Mouse (Mus musculus): ENCODE data around the gene Gm44973. TPM values are rescaled to one million over a fixed set of nuclear protein-coding genes. Genes with fewer than 3 reads are reported as not detected.

Gm44973 gene
- polyA plus RNA-seq, 1 experiment from 2014 or later, result 1.8 TPM

DNA sequence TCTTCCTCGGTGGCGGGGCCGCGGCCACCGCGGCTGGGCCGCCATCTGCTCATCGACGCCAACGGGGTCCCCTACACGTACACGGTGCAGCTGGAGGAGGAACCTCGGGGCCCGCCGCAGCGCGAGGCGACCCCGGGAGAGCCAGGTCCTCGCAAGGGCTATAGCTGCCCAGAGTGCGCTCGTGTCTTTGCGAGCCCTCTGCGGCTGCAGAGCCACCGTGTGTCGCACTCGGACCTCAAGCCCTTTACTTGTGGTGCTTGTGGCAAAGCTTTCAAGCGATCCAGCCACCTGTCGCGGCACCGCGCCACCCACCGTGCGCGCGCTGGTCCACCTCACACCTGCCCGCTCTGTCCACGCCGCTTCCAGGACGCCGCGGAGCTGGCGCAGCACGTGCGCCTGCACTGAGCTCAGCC is 37.6 kb downstream of the Gm44973 start:
- Histone ChIP-seq H3K4me1 (ENCODE audit: insufficient read depth) (peaks cover 25% of the 10 kb centered on the region), H3K27me3 (ENCODE audit: insufficient read depth, low read length) (peaks cover 74% of the 10 kb centered on the region), H3K9ac (replicated peaks) (0 out of 2 replicates have a peak overlapping the region, but pooled peaks have one; percentile 13), H3K4me2 (ENCODE audit: low read depth, low read length) (peak overlapping the region; percentile 81), H3K4me3 (ENCODE audit: low read depth, low read length) (peak overlapping the region; percentile 21), H3K36me3 (replicated peaks; ENCODE audit: insufficient read depth, low read length) (no peaks in the 10 kb centered on the region), H3K9me3 (ENCODE audit: low read length) (no peaks in the 10 kb centered on the region), H3K27ac (ENCODE audit: low read depth) (no peak overlapping the region)
- WGBS (ENCODE audit: insufficient replicate concordance), result 4% methylated on average over 38 of the region's 45 CpGs
- ATAC-seq (no peak), DNase-seq (no peak)
- TF ChIP-seq EP300 (IDR thresholded peaks at IDR 0.05; ENCODE audit: low read depth) (no peak), CTCF (IDR thresholded peaks at IDR 0.05; ENCODE audit: low read depth) (no peak)

DNA sequence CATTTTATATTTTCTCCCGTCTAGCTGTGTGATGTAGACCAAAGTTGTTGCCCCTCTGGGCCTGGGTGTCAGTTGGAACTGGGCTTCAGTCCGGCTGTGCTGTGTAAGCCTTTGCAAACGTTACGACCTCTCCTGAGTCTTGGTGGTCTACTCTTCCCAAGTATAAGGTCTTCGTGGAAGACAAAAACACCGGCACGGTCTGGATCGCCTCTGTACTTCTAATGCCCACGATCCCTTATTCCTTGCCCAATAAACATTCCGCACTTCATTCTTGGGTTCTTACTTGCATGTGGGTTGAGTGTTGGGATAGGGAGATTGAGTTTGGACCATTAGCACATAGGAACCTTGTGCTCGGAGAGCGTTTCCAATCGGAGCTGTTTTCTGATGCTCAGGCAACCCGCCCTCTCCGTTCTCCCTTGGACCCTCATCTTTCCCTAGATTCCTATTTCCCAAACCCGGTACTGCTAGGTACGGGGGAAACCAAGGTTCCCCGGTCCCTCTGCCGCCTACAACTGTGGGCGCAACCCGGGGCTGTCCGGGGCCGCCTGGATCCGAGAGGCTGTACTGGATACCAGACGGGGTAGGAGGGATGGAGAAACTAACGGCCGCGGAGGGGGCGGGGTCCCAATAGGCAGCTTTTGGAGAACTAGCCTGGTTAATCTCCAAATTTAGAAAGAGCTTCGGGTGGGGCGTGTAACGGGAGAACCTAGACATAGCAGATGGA is 38.3 kb downstream of the Gm44973 start:
- H3K4me3 ChIP-seq (ENCODE audit: low read depth, low read length), result peak overlapping the region; percentile 17; the same call in 1 of the 2 replicates
- H3K9me3 ChIP-seq (ENCODE audit: low read length), result no peaks in the 10 kb centered on the region
- H3K4me1 ChIP-seq (ENCODE audit: insufficient read depth), result peaks cover 25% of the 10 kb centered on the region
- 12% methylated on average over 32 of the region's 32 CpGs for WGBS (ENCODE audit: insufficient replicate concordance)
- no peaks in the 10 kb centered on the region for H3K36me3 ChIP-seq (replicated peaks; ENCODE audit: insufficient read depth, low read length)
- no peak for DNase-seq
- H3K27me3 ChIP-seq (ENCODE audit: insufficient read depth, low read length), result peaks cover 74% of the 10 kb centered on the region
- H3K9ac ChIP-seq (replicated peaks), result no peak overlapping the region
- ATAC-seq, result no peak
- no peak overlapping the region for H3K27ac ChIP-seq (ENCODE audit: low read depth)
- peak overlapping the region; percentile 81 for H3K4me2 ChIP-seq (ENCODE audit: low read depth, low read length)
- TF ChIP-seq EP300 (IDR thresholded peaks at IDR 0.05; ENCODE audit: low read depth) (no peak), CTCF (IDR thresholded peaks at IDR 0.05; ENCODE audit: low read depth) (no peak)

DNA sequence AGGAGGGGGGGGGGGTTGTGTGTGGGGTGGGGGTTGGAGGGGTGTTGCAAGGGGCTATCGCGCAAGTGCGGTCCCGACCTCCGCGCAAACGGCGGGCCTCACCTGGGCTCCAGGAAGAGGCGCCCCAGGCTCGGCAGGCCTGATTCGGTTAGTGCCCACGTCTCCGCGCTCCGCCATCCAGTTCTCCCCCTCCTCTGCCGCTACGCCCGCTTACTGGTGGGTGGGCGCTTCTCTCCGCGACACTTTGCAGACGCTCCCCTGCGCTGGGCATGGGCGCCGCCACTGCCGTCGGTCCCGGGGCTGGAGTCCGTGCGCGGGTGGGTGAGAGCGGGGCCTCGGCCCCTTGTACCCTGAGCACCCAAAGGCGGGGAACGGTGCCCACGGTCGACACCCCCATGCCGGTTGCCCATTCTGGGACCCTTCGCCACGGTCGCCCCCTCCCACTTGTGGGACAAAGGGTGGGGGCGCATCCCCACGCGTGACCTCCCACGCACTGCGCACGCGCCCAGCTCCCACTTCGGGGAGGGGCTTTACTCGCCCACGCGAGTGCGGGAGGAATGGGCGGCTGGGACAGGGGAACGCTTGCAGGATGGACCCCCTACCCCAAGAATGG is 41.5 kb downstream of the Gm44973 start:
- TF ChIP-seq CTCF (IDR thresholded peaks at IDR 0.05; ENCODE audit: low read depth) (no peak), EP300 (IDR thresholded peaks at IDR 0.05; ENCODE audit: low read depth) (no peak)
- DNase-seq (no peak), ATAC-seq (no peak)
- Histone ChIP-seq H3K27ac (ENCODE audit: low read depth) (no peak overlapping the region), H3K36me3 (replicated peaks; ENCODE audit: insufficient read depth, low read length) (no peaks in the 10 kb centered on the region), H3K27me3 (ENCODE audit: insufficient read depth, low read length) (peaks cover 60% of the 10 kb centered on the region), H3K4me1 (ENCODE audit: insufficient read depth) (peaks cover 25% of the 10 kb centered on the region), H3K9me3 (ENCODE audit: low read length) (no peaks in the 10 kb centered on the region), H3K4me3 (ENCODE audit: low read depth, low read length) (no peak overlapping the region; the same call in 1 of the 2 replicates), H3K9ac (replicated peaks) (no peak overlapping the region), H3K4me2 (ENCODE audit: low read depth, low read length) (peak overlapping the region; percentile 27; the same call in 1 of the 2 replicates)
- 5% methylated on average over 48 of the region's 55 CpGs for WGBS (ENCODE audit: insufficient replicate concordance)

DNA sequence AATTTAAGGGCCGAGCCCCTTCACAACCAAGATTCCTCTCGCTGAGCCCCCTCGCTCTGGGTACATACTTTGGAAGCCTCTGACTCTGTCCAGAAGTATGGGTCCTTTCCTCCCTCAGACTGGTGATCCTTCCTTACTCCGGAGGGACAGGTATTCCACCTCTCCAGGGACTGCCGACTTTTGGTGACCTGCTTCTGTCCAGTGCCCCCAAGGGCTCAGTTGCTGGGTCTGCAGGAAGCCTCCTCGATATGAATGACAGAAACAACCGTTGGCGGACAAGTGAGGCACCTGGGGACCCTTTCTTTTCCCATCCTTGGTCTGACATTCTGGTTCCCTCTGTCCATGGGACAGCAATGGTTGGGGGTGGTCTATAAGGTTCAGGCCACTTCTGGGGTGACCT is 42.1 kb downstream of the Gm44973 start:
- H3K27me3 ChIP-seq (ENCODE audit: insufficient read depth, low read length), result peaks cover 54% of the 10 kb centered on the region
- H3K4me1 ChIP-seq (ENCODE audit: insufficient read depth), result peaks cover 23% of the 10 kb centered on the region
- H3K4me2 ChIP-seq (ENCODE audit: low read depth, low read length), result no peak overlapping the region
- TF ChIP-seq CTCF (IDR thresholded peaks at IDR 0.05; ENCODE audit: low read depth), result no peak
- no peak for TF ChIP-seq EP300 (IDR thresholded peaks at IDR 0.05; ENCODE audit: low read depth)
- WGBS (ENCODE audit: insufficient replicate concordance), result 37% methylated on average over 8 of the region's 8 CpGs
- no peak overlapping the region for H3K4me3 ChIP-seq (ENCODE audit: low read depth, low read length)
- H3K36me3 ChIP-seq (replicated peaks; ENCODE audit: insufficient read depth, low read length), result no peaks in the 10 kb centered on the region
- no peak overlapping the region for H3K27ac ChIP-seq (ENCODE audit: low read depth)
- no peak for ATAC-seq
- H3K9me3 ChIP-seq (ENCODE audit: low read length), result no peaks in the 10 kb centered on the region
- no peak overlapping the region for H3K9ac ChIP-seq (replicated peaks)
- DNase-seq, result no peak

DNA sequence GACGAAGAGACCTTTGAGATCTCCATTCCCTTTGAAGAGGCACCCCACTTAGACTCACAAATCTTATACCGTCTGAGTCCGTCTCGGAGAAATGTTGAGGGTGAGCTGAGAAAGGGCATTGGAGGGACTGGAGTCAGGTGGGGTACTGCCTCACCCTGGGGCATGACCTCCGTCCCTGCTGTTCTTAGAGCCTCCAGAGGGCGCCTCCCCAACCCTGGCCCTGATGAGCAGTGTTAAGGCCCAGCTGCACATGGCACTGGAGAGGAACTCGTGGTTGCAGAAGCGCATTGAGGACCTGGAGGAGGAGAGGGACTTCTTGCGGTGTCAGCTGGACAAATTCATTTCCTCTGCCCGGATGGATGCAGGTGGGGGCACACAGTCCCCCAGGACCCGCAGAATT is 42.5 kb downstream of the Gm44973 start:
- no peak overlapping the region for H3K27ac ChIP-seq (ENCODE audit: low read depth)
- H3K27me3 ChIP-seq (ENCODE audit: insufficient read depth, low read length), result peaks cover 50% of the 10 kb centered on the region
- TF ChIP-seq CTCF (IDR thresholded peaks at IDR 0.05; ENCODE audit: low read depth) (peak; percentile 55), EP300 (IDR thresholded peaks at IDR 0.05; ENCODE audit: low read depth) (no peak)
- ATAC-seq (no peak), DNase-seq (peak; percentile 39)
- 29% methylated on average over 11 of the region's 11 CpGs for WGBS (ENCODE audit: insufficient replicate concordance)
- no peak overlapping the region for H3K9ac ChIP-seq (replicated peaks)
- no peak overlapping the region for H3K4me2 ChIP-seq (ENCODE audit: low read depth, low read length)
- peaks cover 20% of the 10 kb centered on the region for H3K4me1 ChIP-seq (ENCODE audit: insufficient read depth)
- H3K36me3 ChIP-seq (replicated peaks; ENCODE audit: insufficient read depth, low read length), result no peaks in the 10 kb centered on the region
- H3K9me3 ChIP-seq (ENCODE audit: low read length), result no peaks in the 10 kb centered on the region
- H3K4me3 ChIP-seq (ENCODE audit: low read depth, low read length), result no peak overlapping the region

DNA sequence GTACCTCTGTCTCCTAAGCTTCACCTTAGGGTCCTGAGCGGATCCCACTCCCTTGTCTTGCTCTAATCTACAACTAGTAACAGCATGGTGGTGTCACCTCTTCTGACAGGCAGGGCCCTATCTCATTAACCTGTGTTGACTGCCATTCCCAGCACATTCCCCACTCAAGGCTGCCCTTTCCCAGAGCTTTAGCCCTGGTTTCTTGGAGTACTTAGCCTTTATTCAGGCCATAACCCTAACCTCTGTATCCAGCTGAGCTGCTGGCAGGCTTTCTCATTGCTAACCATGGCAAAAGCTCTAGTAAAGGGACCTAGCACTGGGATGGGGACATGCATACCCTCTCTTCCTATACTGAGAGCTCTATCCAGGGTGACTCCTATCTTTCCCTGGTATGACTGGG is 43.3 kb downstream of the Gm44973 start:
- peaks cover 16% of the 10 kb centered on the region for H3K4me1 ChIP-seq (ENCODE audit: insufficient read depth)
- no peak overlapping the region for H3K4me2 ChIP-seq (ENCODE audit: low read depth, low read length)
- peaks cover 42% of the 10 kb centered on the region for H3K27me3 ChIP-seq (ENCODE audit: insufficient read depth, low read length)
- H3K9me3 ChIP-seq (ENCODE audit: low read length), result no peaks in the 10 kb centered on the region
- H3K36me3 ChIP-seq (replicated peaks; ENCODE audit: insufficient read depth, low read length), result no peaks in the 10 kb centered on the region
- TF ChIP-seq EP300 (IDR thresholded peaks at IDR 0.05; ENCODE audit: low read depth) (no peak), CTCF (IDR thresholded peaks at IDR 0.05; ENCODE audit: low read depth) (no peak)
- no peak overlapping the region for H3K9ac ChIP-seq (replicated peaks)
- 83% methylated on average over 1 of the region's 1 CpGs for WGBS (ENCODE audit: insufficient replicate concordance)
- no peak overlapping the region for H3K27ac ChIP-seq (ENCODE audit: low read depth)
- ATAC-seq, result no peak
- no peak for DNase-seq
- H3K4me3 ChIP-seq (ENCODE audit: low read depth, low read length), result no peak overlapping the region
